Mouse (Mus musculus): ENCODE measurements around the gene Gipc1.

DNA sequence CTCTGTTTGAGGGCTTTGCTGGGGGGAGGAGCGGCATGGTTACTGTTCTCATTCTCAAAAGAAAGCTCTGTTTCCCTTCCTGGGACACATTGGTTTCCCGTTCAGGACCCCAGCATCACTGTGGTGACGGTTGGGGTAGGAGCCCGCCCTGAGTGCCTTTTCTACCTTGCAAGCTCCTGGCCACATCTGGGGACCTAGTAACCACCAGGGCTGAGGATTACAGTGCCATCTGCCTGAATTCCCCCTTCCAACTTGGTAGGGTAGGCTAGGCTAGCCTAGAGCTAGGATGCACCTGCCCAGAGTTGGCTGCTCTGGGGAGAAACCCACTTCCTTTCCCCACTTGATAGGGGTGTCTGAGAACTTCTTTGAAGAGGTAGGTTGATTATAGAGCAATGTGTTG, 40.6 kb upstream of the Gipc1 start:
- TF ChIP-seq CTCF (IDR thresholded peaks at IDR 0.05) (no peak), EP300 (IDR thresholded peaks at IDR 0.05) (no peak)

All from lung, postnatal 0 days (tissue).